Mouse (Mus musculus): ENCODE measurements around the gene Diras2.

Diras2 gene

GRCm38 (mm10) chr13:52469795-52470690 is 61.0 kb downstream of the Diras2 start:
- DNase-seq (ENCODE audit: low spot score in 2 of 2): no peak

GRCm38 (mm10) chr13:52465141-52465540 is 65.9 kb downstream of the Diras2 start:
- DNase-seq (ENCODE audit: low spot score in 2 of 2): no peak

- DNase-seq (ENCODE audit: low spot score in 2 of 2): no peak
Measured at GRCm38 (mm10) chr13:52459982-52460381, 71.1 kb downstream of the Diras2 start.

- DNase-seq (ENCODE audit: low spot score in 2 of 2): no peak
Measured at GRCm38 (mm10) chr13:52457889-52458324, 73.2 kb downstream of the Diras2 start.

GRCm38 (mm10) chr13:52457177-52457888 is 73.7 kb downstream of the Diras2 start:
- no peak for DNase-seq (ENCODE audit: low spot score in 2 of 2)

GRCm38 (mm10) chr13:52455329-52455728 is 75.8 kb downstream of the Diras2 start:
- no peak for DNase-seq (ENCODE audit: low spot score in 2 of 2)

GRCm38 (mm10) chr13:52454708-52455250 is 76.3 kb downstream of the Diras2 start:
- DNase-seq (ENCODE audit: low spot score in 2 of 2): no peak
